Mouse (Mus musculus) splenic B cell, adult 2 months (primary cell): ENCODE measurements around the gene Hist2h2aa1.
"Not testable (repeated sequence)": the region's sequence is repeated elsewhere in the genome, so short reads cannot be mapped to it uniquely, and the experiment has no call there.

Experiments used
- DNase-seq: peaks from one replicate; pipeline ENCODE4 v3.0.0-alpha.2; 2011; ENCODE audit warnings: low read depth, low spot score
- H3K27me3 ChIP-seq: 2 replicates; pipeline ENCODE4 v1.6.1; 2012; ENCODE audit warnings: mild to moderate bottlenecking, low read length, moderate library complexity, mixed read lengths; ENCODE audit not compliant: control insufficient read depth, poor library complexity, insufficient read depth, severe bottlenecking
- H3K36me3 ChIP-seq: 2 replicates; pipeline ENCODE4 v1.6.1; 2012; ENCODE audit warnings: mild to moderate bottlenecking, low read length, moderate library complexity, mixed read lengths; ENCODE audit not compliant: control insufficient read depth, poor library complexity, insufficient read depth, severe bottlenecking

Hist2h2aa1 gene

DNA sequence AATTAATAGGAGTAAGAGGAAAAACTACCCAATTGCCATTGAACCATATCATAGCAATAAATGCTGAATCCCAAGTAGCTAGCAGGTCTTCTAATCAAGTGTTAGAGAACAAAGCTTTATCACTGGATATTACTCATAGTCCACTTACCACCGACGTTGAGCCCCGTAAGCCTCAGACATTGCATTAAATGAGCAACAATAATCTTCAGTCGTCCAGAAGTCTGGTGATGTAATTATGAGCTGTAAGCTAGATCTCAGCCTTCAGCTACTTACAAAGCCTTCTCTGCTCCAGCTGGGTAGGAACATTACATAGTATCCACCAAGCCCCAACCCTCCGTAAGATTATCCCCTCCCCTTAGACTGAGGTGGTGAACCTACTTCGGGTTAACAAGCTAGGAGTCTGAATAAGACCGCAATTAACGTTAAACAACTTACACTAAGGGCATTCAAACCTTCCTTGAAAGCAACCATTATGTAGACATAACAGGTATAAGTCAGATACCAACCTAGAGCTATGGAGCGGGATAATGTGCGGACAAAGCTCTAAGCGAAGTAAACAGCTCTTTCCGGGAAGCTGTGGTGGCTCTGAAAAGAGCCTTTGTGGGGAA lies 7.3 kb upstream of the Hist2h2aa1 start:
- H3K36me3 ChIP-seq, result no peaks in the 10 kb centered on the region
- DNase-seq, result no peak
- no peaks in the 10 kb centered on the region for H3K27me3 ChIP-seq

DNA sequence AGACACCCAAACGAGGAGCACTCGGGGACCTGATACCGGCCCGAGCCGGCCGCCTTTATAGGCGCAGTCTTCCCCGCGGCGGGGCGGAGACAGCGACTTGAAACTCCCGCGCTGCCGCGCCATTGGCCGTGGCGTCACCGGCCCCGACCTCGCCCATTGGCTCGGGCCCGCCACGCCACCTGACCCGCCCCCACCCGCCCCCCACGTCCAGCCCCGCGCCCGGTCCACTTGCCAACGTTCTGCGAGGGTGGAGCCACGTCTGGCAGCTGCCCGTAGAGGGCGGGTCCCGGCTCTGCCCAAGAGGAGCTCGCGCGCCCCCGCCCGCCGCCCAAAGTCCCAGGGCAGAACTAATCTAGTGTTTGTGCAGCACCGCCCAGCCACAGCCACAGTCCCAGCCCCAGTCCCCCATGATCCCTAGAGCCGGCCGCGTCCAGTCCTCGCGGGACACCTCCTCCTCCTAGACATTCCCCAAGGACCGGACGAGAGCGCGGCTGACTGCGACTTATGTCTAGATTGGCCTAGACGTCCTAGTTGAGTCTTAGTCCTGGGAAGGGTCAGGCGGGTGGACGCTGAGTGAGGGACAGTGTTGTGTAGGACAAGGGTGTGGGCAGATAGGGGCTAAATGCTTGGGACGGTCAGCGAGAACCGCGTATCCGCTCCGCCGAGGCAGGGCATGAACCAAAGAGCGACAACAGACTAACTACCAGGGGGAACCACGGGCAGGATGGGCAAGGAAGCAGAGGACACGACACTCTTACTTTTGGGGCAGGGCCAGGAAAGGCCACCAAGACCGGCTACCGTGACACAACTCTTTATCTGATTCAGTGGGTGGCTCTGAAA lies 6.1 kb upstream of the Hist2h2aa1 start, which contains the start of gene Hist2h3c2:
Hist2h3c2 (minus strand) TSS at position 174 of the 840 bp plus-strand sequence.
- not testable (repeated sequence) for DNase-seq, H3K27me3 ChIP-seq, H3K36me3 ChIP-seq

DNA sequence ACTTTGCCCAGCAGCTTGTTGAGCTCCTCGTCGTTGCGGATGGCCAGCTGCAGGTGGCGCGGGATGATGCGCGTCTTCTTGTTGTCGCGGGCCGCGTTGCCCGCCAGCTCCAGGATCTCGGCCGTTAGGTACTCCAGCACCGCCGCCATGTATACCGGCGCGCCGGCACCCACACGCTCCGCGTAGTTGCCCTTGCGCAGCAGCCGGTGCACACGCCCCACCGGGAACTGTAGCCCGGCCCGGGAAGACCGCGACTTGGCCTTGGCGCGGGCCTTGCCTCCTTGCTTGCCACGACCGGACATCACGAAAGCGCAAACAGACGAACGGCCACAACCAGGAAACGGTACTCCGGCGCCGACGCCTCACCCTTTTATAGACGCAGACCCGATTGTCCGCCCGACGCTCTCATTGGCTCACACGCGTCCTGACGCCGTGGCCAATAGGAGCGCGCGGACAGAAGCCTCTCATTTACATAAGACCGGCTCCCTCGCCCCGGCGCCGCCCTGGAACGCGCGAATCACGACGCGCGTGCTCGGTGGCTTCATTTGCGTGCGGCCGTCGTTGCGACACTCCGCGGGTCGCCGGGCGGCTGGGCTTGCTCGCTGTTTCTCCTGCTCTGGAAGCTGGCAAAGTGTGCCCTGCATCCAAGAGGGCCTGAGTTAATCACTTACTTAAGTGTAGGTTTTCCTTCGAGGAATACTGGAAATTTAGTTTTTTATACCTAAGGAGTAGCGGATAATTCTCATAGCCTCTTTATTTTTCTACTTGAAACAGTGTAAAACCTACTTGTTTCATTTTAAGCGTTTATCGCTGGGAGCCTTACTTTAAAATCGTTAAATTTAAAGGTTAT lies 5.1 kb upstream of the Hist2h2aa1 start, which contains the start of gene Hist2h2aa2:
Hist2h2aa2 (minus strand) TSS at position 328 of the 850 bp plus-strand sequence.
- DNase-seq, result peak; percentile 69
- not testable (repeated sequence) for H3K27me3 ChIP-seq, H3K36me3 ChIP-seq

- no peak for DNase-seq
- H3K36me3 ChIP-seq, result no peaks in the 10 kb centered on the region; the same call in 1 of the 2 replicates
- H3K27me3 ChIP-seq, result no peaks in the 10 kb centered on the region
Observed at GRCm38 (mm10) chr3:96240799-96241197, 4.5 kb upstream of the Hist2h2aa1 start.

GRCm38 (mm10) chr3:96243921-96244572 lies 1.2 kb upstream of the Hist2h2aa1 start:
- Histone ChIP-seq H3K27me3 (no peaks in the 10 kb centered on the region), H3K36me3 (no peaks in the 10 kb centered on the region; the same call in 1 of the 2 replicates)
- DNase-seq, result no peak

DNA sequence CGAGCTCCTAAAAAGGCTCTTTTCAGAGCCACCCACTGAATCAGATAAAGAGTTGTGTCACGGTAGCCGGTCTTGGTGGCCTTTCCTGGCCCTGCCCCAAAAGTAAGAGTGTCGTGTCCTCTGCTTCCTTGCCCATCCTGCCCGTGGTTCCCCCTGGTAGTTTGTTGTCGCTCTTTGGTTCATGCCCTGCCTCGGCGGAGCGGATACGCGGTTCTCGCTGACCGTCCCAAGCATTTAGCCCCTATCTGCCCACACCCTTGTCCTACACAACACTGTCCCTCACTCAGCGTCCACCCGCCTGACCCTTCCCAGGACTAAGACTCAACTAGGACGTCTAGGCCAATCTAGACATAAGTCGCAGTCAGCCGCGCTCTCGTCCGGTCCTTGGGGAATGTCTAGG lies 721 bp downstream of the Hist2h2aa1 start:
- H3K27me3 ChIP-seq, DNase-seq, H3K36me3 ChIP-seq: not testable (repeated sequence)

DNA sequence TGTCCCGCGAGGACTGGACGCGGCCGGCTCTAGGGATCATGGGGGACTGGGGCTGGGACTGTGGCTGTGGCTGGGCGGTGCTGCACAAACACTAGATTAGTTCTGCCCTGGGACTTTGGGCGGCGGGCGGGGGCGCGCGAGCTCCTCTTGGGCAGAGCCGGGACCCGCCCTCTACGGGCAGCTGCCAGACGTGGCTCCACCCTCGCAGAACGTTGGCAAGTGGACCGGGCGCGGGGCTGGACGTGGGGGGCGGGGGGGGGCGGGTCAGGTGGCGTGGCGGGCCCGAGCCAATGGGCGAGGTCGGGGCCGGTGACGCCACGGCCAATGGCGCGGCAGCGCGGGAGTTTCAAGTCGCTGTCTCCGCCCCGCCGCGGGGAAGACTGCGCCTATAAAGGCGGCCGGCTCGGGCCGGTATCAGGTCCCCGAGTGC lies 1.1 kb downstream of the Hist2h2aa1 start, which contains the start of gene Hist2h3c1:
Hist2h3c1 (plus strand) TSS at position 259 of the 430 bp plus-strand sequence.
- not testable (repeated sequence) for H3K27me3 ChIP-seq, DNase-seq, H3K36me3 ChIP-seq

- DNase-seq, result no peak
- Histone ChIP-seq H3K36me3 (no peaks in the 10 kb centered on the region; the same call in 1 of the 2 replicates), H3K27me3 (no peaks in the 10 kb centered on the region)
Observed at GRCm38 (mm10) chr3:96247356-96248140, 2.3 kb downstream of the Hist2h2aa1 start.

DNA sequence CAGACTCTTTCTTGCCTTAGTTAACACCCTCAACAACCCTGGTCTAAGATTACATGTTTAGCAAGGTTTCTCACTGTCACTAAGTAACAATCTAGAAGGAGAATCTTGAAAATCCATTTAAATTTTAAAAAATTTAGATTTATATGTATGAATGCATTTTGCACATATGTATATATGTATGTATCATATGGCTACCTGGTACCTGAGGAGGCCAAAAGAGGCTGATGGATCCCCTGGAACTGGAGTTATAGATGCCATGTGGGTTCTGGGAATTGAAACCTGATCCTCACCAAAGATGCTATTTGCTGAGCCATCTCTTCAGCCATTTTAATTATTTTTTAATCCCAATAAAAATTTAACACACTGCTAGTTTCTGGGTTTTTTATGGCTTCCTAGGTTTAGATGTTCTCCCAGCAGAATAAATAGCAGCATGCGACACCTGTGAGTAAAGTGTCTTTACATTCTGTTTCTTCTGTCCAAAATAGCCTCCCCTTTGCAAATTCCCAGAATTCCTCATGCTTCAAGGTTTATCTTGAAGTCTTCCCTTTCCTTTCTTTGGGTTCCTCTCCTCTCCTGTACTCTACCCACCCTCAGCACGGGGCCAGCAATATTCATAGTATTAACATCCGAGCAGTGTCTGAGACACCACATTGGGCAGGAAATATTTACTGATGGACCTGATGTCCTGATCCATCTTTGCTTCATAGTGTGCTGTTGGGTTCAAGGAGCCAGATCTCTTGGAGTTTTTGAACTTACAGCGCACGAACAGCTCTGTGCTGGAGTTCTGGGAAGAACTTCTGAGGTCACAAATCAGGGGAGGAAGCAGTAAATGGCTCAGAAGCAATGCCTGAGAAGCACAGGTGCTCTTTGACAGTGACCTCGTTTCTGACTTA lies 3.1 kb downstream of the Hist2h2aa1 start:
- no peak for DNase-seq
- no peaks in the 10 kb centered on the region; the same call in 1 of the 2 replicates for H3K36me3 ChIP-seq
- H3K27me3 ChIP-seq, result no peaks in the 10 kb centered on the region

DNA sequence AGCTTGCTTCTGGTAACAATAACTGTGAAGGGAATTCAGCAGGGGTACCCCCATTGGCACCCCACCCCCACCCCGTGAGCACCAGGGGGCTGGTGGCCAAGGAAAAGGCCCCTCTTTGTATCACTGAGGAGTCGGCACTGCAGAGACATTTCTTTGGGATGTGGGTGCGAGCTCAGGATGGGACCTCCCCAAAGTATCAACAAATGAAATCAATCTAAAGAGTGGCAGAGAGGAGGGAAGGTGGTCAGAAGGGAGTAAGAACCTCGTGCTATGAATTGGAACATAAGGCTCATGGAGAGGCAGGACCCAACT lies 3.7 kb downstream of the Hist2h2aa1 start:
- Histone ChIP-seq H3K27me3 (no peaks in the 10 kb centered on the region), H3K36me3 (no peaks in the 10 kb centered on the region)
- DNase-seq, result no peak

- Histone ChIP-seq H3K36me3 (no peaks in the 10 kb centered on the region), H3K27me3 (no peaks in the 10 kb centered on the region)
- DNase-seq, result no peak
Observed at GRCm38 (mm10) chr3:96250890-96251289, 5.6 kb downstream of the Hist2h2aa1 start.

- Histone ChIP-seq H3K27me3 (no peaks in the 10 kb centered on the region), H3K36me3 (no peaks in the 10 kb centered on the region)
- DNase-seq, result peak; percentile 56
Observed at GRCm38 (mm10) chr3:96251787-96252186, 6.5 kb downstream of the Hist2h2aa1 start.
